Mouse (Mus musculus): Measurements from ENCODE around the gene Sik2.
A peak's percentile ranks its signal among the peaks of the same experiment; 100 is the strongest.

Gene Sik2

DNA sequence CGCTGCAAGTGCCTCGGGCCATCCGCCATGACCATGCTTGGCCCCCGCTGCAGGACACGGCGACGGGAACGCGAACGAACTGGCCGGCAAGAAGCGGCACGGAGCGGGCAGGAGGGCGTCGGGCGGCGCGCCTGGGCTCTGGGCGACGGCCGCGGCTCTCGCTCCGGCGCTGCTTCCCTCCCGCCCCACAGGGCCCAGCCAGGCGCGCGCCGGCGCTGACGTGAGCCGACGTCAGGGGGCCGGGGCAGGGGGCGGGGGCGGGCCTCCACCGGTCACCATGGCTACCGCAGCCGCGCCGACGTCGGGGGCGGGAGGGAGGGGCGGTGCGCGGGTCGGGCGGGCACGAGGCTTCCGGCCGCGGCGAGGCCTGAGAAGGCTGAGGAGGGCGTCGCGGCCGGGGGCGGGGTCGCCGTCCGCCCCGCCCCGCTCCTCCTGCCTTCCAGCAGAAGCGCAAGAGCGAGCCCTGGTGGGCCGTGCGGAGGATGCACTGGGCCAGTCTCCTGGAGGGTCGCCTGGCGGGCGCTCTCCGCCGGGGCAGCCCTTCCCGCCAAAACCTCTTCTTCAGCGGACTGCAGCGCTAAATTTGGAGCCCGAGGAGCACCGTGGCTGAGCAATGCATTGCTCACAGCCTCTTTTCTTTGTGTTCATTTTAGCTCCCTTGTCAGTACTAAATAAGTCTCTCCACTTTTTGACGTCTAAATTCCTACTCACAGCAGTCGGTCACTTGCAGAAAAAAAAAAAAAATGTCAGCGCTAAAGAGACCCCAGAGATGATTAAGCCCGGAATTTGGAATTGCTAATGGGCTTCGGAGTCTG lies at the start of gene Sik2:
Gene Sik2 (minus strand): TSS at position 233 of the 815 bp plus-strand sequence.
- DNase-seq, result peak; percentile 97

DNA sequence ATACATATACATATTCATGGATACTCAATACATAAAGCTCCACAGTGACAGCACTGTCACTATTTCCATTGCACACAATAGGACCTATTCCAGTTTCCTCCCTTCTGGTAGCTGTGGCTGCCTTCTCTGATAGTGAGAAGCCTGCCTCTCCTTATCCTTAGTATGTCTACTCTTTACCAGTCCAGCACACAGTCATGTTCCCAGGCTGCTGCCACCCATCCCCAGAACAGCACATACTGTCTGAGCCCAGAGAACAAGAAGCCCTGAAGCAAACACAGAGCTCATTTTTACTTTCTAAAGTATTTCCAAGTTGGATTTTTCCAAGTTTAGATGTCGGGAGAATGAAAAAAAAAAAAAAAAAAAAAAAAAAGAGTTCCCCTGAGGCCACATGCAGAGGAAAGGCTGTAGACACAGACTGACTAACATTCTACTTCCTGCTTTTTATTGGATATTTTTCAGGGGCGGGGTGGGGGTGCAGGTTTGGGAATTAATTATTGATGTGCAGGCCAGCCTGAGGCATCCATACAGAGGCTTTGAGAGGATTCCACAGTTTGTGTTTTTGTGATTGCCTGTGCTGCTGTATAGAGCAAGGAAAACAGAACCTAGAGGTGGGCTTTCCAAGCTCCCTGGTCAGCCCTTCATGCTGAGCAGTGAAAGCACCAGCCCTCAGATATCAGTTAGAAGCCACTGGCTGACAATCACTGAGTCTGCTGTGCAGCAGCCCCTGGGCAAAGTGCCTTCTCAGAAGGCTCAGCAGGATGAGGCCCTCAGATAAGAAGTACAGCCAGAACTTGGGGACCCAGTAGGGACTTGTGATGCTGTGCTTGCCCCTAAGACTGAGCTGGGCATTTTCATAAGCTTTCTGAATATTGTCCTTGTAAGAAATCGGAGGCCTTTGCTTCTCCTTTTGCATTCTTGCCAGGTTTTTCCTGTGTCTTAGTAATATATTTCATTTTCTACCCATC lies 47.8 kb upstream of the Sik2 start:
- no peak for DNase-seq

DNA sequence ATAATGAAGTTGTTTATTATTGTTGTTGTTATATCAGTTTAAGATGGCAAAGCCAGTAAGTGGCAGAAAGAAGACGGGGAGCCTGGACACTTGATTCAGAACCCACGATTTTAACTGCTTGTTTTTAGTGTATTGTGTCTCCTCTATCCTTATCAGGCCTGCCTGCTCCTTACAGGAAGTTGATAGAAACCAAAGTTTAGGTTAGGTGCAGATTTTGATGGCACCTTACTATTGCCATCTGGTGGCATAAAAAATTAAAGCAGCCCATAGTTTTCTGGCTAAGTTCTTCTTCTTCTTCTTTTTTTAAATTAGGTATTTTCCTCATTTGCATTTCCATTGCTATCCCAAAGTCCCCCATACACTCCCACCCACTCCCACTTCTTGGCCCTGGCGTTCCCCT lies 43.3 kb upstream of the Sik2 start:
- no peak for DNase-seq

DNA sequence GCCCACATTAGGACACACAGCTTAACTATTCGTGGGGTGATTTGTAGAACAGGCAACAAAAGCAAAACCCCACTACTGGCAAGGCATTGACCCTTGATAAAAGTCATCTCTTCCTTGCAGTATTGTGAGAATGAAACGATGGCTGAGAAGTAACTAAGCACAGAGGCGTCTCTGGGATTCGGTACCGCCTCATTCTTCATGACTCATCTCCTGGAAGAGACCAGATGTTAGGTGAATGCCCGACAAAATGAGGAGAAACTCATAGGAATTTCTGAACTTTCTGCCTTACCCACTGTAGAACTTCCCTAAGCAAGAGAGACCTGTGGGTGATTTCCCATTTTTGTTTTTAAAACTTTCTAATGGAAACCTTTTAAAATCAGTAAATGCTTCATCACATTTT lies 33.3 kb upstream of the Sik2 start:
- no peak for DNase-seq

DNA sequence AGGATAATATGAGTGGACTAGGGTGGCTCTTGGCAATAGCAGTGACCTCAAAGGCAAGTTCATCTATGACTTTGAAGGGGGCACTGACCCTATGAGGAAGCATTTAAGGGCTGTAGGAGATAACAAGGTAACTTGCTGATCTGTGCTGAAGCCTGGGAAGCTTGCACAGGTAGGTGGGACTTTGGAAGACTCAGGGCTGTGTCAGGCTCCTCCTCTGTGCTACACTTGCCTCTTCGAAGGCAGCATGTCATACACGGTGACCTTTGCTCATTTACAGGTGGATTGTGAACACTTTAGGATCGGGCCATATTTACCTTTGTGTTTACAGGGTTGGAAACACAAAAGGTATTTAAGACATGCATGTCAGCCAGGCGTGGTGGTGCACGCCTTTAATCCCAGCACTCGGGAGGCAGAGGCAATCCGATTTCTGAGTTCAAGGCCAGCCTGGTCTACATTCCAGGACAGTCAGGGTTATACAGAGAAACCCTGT lies 32.7 kb upstream of the Sik2 start:
- DNase-seq, result no peak

DNA sequence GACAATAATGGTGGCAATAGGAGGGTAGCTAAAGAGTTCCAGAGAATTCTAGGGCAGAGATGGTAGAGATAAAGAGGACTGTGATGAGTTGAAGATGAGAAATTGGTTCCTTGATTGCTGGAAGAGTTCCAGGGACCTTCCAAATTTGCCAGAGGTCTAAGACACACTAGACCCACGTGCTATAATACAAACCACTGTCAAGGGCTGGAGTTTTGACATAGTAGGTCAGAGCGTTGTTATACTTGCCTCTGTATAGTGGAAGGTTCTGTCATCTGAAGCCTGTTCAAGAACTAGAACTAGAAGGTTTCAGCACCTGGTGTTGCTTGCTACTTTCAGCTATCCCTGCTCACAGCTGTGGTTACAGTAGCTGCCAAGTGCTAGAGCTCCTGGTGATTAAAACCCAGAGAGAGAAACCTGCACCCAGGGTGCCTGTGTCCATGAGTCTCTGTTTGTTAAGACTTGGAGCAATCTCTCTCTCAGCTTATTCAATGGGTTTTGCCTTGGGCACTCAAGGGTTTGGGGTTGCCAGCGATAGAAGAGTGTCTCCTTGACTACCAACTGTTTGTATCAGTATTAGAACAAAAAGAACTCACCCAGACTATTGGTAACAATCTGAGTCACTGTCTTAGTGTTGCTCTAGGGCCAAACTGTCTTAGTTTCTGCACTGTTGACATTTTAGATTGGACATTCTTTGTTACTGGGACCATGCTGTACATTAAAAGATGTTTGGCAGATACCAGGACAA lies 24.1 kb upstream of the Sik2 start:
- DNase-seq, result no peak

DNA sequence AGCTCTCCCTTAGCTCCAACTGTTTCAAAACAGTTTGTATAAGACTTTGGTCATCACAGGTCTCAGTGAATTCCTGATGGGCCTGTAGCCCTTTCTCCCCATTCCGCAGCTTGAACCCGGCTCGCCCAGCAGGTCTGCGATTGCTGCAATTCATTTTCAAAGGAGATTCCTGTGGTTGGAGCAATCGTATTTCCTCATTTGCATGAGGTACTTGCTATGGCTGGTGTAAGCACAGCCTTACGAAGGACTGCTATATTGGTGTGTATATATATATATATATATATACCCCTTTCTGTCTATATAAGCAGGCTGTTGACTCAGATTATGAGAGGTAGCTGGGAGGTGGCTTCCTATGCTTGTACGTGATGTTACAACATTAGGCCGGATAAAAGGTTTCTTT lies 23.4 kb upstream of the Sik2 start:
- DNase-seq, result no peak

DNA sequence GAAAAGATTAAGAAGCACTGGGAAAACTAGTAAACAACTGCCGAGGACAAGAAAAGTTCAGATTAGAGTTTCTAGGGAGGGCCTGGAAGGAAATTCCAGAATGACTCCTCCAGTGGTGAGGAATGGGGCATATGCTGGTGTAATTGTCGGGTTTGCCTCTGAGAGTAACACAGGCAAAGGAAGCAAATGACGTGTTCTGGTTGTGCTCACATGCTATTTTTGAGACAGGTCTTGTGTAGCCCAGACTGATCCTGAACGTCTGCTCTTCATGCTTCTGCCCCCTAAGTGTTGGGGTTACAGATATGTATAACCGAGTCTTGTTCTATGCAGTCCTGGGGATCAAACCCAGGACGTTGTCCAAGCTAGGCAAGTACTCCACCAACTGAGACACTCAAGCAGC lies 22.7 kb upstream of the Sik2 start:
- DNase-seq, result no peak

DNA sequence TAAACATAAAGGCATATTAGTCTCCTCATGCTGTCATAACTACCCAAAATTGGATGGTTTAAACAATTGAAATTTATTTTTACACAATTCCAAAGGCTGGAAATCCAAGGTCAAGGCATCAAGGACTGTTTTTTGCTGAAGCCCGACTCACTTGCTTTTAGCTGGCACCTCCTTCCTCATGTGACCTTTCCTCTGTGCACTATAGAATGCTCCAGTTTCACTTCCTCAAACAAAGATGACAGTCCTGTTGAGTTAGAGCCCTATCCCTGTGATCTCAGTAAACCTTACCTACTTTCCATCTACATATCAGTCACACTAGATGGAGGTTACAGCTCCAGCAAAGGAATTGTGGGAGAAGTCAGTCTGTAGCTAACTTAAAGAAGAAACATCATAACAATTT lies 21.3 kb upstream of the Sik2 start:
- no peak for DNase-seq

DNA sequence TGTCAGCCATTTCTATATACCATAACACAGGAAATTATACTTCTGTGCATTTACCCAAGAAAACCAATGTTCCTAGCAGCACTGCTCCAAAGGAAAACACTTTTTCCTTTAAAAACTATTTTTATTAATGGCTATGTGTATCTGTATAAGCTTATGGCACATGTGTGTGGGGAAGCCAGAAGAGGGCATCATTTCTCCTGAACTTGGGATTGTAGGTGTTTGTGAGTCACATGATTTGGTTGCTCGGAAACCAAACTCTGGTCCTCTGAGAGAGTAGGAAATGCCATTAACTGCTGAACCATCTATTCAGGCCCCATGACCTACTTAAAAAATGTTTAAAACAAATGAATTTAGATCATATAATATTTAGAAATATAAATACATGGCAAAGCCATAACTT lies 18.1 kb upstream of the Sik2 start:
- DNase-seq, result no peak

DNA sequence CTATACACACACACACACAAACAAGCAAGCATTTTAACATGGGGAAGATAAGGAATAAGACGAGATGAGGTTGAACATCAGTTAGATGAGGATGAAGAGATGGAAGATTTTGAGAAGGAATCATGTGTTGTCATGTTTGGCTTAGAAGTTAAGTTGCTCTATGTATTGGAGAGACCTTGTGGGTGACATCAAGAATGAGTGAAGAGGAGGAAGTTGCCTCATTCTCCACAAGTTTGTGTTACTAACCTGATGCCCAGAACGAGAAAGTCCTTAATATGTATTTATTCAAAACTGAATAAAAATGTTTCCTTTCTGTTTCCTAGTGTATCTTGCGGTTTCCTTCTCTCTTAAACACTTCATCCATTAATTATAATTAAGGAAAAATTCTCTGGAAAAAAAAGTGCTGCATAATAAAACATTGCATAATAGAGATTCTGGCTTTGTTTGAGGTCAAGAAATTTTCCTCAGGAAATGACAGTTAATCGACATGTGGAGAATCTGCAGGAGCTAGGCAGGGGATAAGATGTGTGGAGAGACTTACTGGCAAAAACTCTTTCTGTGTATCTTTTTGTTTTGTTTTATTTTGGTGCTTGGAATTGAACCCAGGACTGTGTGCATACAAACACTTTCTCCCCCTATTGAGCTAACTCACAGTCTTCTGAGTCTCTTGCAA lies 12.4 kb upstream of the Sik2 start:
- DNase-seq, result no peak

DNA sequence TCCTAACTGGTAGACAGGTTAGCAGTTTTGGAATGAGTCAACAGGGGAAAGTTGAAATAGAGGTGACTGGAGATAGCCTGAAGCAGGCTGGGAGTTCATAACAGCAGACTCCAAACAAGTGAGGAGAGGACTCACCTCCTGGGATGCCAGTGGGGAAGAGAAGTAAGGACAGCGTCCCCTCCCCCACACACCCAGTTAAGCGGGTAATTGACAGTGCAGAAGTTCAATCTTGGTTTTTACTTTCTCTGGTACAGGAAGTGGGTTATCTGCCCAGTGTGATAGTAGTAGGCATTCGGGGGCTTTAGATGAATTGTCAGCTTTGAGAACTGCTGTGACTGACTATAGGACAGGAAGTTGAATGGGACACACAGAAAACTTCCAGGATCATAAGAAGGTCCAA lies 11.5 kb upstream of the Sik2 start:
- DNase-seq, result no peak

DNA sequence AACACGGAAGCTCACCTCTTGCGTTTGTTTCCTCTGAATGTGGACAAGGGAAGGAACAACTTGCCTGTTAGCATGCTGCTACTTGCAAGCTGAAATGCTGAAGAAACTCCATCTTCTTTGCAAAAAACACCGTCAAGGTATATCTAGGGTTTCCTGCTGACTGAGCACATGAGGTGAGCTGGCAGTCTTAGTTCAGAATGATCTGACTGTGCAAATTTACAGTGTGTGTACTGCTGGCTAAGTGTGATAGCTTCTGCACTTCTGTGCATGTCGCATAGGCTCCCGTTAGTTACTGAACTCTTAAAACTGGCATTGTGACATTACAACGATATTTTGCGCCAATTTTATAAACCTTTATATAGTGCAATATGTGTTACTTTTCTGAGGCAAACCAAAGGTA lies 10.8 kb upstream of the Sik2 start:
- DNase-seq, result no peak

DNA sequence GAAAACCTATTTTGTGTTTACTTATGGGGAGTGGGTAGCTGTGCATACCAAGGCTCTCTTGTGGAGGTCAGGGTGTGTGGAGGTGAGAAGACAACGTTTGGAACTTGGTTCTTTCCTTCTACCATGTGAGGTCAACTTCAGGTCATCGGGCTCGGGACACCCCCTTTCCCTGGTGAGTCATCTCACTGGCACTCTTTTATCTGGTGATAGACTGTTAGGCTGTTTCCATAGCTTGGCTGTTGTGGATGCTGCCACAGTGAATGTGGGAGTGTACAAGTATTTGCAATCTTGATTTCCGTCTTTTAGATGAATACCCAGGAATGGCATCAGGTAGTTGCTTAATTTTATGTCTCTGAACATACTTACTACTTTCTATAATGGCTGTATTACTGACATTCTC lies 6.9 kb upstream of the Sik2 start:
- no peak for DNase-seq

DNA sequence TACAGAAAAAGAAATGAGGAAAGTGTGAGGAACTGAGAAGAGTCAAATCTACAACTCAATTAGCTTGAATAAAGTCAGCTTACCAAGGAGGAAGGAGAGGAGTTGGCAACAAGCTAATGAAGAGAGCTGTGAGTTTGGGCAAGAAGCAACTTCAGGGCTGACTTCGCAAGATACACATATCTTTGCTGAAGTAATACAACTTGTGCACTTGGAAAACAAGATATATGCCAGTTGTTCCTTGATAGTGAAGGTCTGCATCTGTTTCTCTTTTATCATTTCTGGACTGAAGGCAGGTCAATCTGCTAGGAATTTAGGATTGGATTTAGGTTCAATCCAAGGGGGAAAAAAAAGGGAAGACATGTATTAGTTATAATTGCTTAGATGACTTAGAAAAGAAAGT lies 4.8 kb upstream of the Sik2 start:
- no peak for DNase-seq

DNA sequence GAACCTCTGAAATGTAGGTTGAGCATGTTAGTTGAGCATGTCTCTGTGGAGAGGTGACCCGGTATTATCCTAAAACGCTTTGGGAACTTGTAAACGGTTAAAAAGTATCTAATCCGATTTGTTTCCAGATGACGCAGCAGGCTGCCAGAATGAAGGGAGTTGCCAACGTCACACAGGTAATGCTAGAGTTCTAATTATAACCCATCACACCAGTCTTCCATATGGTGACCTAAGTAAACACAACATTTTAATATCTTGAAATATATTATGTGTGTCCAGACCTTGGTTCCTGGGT lies 730 bp upstream of the Sik2 start:
- DNase-seq, result no peak

DNA sequence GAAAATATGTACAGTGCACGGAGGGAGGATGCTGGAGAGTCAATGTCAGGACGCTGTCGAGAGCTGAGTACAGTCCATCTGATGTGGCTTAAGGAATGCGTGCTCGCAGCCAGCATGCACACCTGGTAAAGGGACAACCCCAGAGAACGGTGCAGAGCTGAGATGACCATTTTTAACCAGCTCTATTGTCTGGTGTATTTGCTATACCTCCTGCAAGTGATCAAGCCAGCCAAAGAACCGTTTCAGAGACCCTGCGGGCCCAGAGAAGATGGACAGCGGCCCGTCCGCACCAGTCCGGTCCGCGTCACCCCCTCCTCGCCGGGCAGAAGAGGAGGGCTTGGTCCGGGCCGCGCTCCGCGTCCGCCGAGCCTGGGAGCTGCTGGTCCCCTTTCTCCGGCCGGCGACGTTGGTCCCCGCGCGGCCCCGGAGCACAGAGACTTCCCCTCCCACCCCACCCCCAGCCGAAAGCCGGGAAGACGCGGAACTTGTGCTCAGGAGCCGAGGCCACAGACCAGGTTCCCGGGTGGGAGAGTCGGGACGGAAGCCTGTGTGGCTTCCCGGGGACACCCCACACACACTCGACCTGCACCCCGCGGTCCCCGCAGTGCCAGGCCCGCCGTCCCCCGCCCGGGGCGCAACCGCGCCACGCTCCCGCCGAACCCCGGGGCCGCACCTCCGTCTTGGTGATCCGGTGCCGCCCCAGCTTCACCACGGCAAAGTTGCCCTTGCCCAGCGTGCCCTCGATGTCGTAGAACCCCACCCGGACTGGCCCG lies 619 bp downstream of the Sik2 start:
- DNase-seq, result peak; percentile 58

DNA sequence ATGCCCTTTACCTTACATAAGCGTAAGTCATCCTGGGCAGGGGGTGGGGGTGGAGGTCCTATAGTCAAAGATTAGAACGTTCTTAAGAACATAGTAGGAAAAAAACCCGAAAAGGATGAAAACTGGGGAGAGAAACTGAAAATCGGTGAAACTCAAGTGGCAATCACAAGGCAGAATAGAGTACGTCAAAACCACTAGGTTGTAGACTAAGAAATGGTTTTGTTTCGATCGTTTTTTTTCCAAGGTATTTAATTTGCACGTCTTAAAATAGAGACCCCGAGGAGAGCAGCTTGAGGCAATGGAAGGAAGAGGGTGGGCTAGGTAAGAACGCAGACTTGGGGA lies 1.2 kb downstream of the Sik2 start:
- no peak for DNase-seq

DNA sequence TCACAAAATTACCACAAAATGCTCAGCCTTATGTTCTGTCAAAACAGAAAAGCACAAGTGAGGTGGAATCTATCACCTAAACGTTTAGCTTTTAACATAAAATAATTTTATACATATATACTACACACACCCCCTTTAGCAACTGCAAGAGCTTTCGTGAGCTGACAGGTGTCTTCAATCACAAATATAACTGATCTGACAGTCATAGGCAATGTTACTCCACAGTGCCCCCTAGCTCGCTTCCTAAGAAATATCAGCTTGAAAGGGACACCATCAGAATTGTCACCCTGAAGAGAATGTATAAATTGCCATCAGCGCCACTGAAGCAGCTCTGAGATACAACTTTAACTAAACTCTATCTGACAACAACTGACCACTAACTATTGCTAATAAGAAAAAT lies 2.0 kb downstream of the Sik2 start:
- peak; percentile 74 for DNase-seq

DNA sequence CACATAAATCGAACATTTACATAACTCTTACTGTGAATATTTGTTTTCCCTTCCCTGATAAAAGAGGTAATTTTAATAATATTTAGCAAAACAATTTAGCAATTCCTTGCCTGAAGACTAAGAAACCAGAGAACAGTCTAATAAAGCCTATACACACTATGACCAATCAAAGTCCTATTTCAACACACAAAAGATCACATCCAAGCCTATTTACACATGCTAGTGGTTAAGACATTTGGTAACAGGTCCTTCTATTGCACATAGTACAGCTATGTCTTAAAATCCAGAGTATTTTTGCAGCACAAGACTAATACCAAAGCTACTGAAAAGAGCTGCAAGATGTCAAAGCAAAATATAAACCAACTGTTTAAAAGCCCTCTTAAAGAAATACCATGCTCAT lies 4.8 kb downstream of the Sik2 start:
- no peak for DNase-seq

DNA sequence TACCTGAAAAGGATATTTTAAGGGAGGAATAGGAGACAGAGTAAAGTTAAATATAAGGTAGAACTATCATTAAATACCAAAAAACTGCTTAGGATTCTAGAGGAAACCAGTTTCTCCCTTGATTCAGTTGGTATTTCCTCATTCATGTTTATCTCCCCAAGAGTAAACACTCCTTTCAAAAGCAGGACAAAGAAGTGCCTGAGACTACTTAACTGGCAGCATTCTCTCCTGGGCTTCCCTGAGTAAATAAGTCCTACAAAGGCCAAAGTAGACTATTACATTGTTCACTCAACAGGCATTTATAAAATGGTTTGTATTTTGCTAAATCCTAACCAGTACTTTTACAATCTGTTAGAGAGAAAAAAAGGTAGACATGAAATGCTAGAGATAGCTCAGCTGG lies 22.2 kb downstream of the Sik2 start:
- DNase-seq, result no peak

DNA sequence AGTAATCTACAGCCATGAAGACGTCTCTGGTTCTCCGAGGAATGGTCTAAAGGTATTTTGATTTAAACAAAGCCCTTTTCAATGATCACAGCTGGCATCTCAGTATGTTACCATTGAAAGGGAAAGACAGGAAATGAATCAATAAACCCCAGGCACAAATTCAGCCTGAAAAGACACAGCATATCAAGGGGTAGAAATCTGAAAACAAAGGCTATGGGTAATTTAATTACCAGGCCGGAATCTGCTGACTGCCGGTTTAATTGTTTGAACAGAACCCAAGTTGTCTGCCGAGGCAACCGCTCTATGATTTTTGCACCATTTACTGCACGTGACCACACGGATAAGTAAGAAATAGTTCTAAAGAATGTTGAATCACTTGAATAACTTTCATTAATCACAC lies 22.8 kb downstream of the Sik2 start:
- no peak for DNase-seq
